Mouse (Mus musculus) retina, embryonic 14.5 days (tissue): ENCODE data around the gene Lsm12.

ENCODE experiments used
- DNase-seq: peaks from one replicate; pipeline ENCODE4 v3.0.0-alpha.2; 2015; ENCODE audit warnings: low spot score

Gene Lsm12

DNA sequence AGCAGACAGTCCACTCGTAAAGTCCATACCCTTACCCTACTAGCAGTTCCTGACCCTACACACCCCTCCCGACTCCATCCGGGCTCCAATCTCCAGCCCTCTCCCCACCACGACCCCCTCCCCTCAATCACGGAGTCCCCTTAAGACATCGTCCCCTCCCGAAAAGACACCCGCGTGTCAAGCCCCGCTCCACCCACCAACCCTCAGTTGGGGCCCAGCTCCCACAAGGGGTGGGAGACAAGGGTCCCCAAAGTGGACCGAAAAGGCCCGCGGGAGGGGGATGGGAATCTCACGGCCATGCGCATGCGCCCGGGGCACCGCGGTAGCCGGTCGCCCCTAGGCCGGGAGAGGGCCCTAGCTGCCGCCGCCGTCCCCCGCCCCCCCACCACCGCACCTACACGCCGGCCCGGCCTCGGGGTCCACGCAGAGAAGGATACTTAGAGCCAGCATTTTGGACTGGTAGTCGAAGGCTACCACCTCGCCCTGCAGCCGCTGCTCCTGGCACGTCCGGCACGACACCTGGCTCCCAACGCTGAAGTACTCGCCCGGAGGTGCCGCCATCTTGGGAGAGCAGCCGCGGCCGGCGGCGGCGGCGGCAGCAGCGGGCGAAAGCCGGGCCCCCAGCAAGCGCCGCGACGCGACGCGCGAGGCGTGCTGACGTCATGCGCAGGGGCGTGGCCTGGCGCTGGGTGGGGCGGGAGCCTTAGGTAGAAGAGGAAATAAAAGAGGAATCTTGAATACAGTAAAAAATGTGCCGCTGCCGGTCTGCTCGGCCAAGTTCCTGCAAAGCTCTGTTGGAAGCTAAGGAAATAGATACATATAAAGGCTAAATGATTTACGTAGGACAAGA lies at the start of gene Lsm12:
Gene Lsm12 (minus strand): TSS at position 651 of the 850 bp plus-strand sequence.
- DNase-seq, result peak; percentile 95

- peak; percentile 99 for DNase-seq
These were observed 45.1 kb upstream of the Lsm12 start, which contains the start of gene Hdac5 for GRCm38 (mm10) chr11:102230006-102230741. Gene Hdac5, minus strand, starts transcription at chr11:102230166.

- peak; percentile 30 for DNase-seq
These were observed 44.3 kb upstream of the Lsm12 start for GRCm38 (mm10) chr11:102229331-102229953.

DNA sequence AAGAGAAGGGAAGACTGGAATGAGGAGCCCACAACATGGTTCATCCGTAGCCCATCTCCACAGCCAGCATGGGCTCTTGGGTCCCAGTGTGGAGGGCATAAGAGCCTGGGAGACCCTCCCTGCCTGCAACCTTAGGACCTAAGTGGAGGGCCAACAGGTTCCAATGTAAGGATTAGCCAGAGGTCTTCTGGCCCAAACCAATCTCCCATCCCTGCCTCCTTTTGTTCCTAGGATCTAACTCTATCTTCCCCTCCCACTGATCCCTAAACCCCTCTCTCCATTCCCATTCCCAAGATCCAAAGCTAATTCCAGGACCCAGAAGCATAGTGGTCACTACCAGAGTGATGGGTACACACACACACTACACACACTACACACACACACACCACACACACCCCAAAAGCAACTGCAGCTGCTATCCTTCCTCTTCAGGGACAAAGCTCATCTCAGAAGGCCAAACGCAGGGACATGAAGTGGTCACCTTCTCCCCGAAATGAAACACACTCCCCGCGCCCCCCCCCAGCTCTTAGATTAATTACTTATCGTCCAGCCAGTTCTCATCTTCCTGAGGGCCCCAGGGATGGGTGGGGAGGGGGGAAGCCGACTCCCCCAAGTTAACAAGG lies 43.7 kb upstream of the Lsm12 start:
- DNase-seq, result no peak

- peak; percentile 25 for DNase-seq
These were observed 43.1 kb upstream of the Lsm12 start for GRCm38 (mm10) chr11:102228191-102228545.

DNA sequence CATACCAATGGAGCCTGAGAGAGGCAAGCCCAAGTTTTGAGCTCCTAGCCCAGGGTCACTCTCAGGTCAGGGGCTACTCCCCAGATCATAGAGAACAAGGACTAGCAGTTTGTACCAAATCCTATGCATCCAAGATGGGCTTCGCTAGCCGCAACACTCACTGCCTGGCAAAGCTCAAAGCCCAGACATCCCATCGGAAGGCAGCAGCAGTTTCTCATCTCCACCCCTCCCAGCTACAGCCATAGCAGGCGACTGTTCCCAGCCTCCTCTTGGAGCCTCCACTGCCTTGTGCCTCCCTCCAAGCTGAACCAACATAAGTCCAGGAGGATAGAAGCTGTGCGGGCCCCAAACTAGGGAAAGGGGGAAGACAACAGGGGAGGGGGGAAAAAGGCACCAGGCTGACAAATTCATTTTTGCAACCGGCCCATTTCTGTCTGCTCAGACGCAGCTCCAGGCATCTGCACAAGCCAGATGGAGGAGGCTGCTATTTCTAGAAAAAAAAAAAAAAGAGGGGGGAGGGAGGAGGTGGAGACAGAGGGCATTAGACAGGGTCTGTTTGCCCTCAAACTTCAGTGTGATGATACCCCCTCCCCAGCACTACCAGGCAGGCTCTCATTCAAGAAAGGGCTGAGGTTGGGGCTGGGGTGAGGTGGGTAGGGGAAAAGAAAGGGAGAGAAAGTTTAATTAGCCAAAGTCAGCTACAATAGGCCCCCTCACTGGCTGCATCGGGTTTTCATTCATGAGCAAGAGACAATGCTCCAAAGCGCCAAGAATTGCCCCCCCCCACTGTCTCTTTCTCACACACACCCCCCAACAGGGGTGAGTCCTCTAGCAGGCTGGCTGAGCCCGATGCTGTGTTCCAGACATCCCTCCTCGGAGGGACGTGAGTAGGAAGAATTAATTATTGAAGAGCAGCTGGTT lies 42.4 kb upstream of the Lsm12 start:
- DNase-seq, result peak; percentile 51

DNA sequence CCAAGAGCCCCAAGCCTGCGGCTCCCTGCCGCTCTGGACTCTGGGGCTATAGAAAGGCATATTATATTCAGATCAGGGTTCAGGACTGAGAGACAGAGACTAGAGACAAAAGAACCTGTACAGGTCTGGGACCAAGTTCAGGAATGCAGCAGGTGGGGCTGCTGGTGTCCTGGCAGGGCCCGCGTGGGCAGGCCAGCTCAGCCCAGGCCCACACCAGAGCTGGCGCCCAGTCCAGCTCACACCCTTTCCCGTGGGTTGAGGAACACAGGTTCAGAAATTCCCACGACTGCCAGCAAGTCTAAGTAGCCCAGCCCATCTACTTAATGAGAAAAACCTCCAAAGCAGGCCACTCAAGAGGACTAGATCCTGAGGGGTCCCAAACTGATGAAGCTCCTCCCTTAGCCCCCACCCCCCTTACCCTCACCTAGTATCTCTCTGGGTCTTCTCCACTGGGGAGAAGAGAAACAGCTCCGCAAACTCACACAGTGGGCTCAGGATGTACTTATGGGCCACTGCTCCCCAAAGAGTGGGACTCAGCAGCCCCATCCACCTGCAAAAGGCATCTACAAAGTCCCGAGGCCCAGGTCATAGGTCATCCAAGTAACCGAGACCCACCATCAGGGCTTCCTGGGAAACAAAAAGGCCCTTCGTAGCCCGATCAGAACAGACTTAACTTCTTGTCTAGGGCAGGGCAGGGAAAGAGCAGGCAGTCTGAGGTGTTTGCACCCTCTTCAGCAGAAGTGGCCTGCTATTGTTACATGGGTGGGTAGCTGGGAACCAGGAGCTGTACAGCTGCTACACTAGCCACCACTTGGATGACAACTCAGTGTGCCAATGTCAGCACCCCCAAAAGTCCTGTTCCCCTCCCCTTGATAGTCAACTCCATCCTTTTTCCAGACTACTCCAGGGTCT lies 41.2 kb upstream of the Lsm12 start:
- DNase-seq, result no peak

DNA sequence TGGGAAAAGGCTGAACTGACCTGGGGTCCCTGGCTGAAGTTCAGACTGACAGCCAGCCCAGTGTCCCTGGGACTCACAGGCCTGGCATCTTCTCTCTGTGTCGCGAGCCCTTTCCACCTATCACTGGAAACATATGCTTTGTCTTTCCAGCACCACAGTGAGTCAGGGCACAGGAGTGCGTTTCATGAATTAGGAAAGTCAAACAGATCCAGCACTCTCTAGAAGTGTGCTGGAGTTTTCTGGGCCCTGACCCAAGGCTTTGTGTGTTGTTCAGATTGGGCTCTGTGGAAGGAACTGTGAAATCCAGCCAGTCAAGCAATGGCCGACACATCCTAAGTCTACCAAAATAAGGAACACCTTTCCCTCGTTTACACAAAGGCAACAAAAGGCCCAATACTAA lies 40.1 kb upstream of the Lsm12 start:
- DNase-seq, result no peak

DNA sequence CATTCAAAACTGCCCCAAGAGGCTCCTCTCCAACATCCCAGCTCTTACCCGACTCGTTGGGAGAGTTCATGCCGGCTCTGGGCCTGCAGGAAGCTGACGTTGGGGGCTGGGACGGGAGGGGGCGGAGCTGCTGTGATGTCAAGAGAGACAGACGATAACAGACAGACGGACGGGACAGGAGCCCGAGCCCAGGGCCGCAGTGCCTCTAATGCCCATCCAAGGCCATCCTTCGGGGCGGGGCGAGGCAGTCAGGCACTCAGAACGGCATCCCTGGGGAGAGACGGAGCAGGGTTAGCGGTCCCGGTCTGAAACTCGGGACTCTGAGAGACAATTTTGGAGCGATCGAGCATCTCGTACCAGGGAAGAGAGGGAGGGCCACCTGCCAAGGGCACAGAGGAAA lies 39.6 kb upstream of the Lsm12 start:
- DNase-seq, result no peak

DNA sequence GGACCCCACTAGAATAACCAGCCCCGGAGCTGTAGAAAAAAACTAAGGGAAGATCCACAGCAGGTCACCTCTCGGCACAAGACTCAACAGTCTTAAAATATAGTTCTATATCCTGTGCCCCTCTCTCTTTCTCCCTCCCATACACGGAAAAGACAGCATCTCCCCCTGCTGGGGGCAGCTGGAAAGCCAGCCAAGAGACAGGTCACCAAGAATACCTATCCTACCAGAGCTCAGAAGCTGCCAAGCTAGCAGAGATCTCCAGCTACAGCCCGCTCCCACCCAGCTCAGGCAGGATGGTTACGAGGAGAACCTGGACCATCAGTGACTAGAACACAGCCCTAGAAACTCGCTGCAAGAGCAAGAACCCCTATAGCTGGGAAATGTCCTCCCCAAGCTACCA lies 38.1 kb upstream of the Lsm12 start:
- DNase-seq, result peak; percentile 85

DNA sequence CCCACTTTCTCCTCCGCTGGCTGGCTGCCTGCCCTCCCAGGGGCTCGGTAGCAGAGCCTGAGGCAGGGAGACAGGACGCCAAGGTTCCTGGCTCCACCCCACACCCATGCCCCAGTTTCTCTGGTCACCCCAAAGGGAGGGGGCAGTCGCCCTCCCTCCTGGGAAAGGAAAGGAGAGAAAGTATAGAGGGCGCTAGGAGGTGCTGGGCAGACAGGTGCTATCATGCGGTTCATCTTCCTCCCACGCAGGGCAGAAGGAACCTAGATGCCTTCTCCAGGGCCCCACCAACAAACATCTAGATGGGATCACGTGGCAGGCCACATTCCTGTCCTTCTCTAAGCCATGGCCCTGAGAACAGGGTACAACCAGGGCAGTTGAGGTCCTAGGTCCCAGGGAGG lies 36.9 kb upstream of the Lsm12 start:
- DNase-seq, result peak; percentile 64

GRCm38 (mm10) chr11:102221243-102221953 lies 36.3 kb upstream of the Lsm12 start:
- no peak for DNase-seq

- no peak for DNase-seq
These were observed 35.4 kb upstream of the Lsm12 start for GRCm38 (mm10) chr11:102220451-102220850.

DNA sequence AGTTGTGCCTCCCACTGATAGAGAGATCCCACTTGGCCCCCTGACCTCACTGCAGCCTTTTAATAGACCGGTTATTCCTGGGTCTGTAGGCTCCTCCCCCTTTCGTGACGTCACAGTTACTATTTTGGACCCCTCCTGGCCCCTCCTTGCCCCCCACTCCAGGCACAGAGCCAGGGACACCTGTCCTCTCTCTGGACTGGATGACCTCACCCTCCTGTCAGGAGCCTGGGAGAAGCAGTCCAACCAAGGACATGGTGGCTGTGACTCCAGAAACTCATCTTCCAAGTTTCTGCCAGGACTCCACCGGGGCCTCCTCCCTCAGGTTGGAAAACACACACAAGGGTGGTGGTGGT lies 34.9 kb upstream of the Lsm12 start:
- DNase-seq, result no peak

- DNase-seq, result no peak
These were observed 34.3 kb upstream of the Lsm12 start for GRCm38 (mm10) chr11:102219247-102219993.

- DNase-seq, result peak; percentile 84
These were observed 33.7 kb upstream of the Lsm12 start for GRCm38 (mm10) chr11:102218783-102219182.

GRCm38 (mm10) chr11:102217876-102218430 lies 32.9 kb upstream of the Lsm12 start:
- no peak for DNase-seq

- no peak for DNase-seq
These were observed 32.3 kb upstream of the Lsm12 start for GRCm38 (mm10) chr11:102217396-102217795.

DNA sequence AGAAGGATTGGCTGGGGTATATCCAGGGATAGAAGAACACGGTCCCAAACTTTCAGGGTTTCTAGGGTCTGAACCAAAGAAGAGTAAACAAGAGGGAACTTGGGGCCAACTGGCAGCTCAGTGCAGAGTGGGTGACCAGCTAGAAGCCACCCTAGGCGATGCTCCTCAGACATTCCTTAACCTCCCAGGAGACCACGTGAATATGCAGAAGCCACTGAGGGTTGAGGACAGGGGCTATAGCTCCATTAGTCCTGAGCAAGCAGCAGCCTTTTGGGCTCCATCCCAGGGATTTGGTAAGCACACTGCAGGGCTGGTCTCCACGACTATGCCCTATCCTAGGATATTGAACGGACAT lies 31.8 kb upstream of the Lsm12 start:
- no peak for DNase-seq
